Mouse (Mus musculus) MEL (cell line): Measurements from ENCODE around the gene Cabp2.

ENCODE experiments used
- CHD2 ChIP-seq: IDR thresholded peaks from 2 replicates; pipeline ENCODE4 v1.6.1; 2011; ENCODE audit warnings: low read length, improper control_type of control experiment
- CTCF ChIP-seq, 3 experiments: IDR thresholded peaks in 2 of 3; conservative IDR thresholded peaks in 1 of 3; 2 replicates each; pipeline ENCODE4 v1.5.1; 2011 to 2012; ENCODE audit warnings: low read length in 3 of 3, low read depth in 2 of 3, mild to moderate bottlenecking in 2 of 3, improper control_type of control experiment in 1 of 3, inconsistent platforms in 1 of 3, mixed read lengths in 1 of 3, moderate library complexity in 1 of 3; ENCODE audit not compliant: control insufficient read depth in 1 of 3, insufficient read depth in 1 of 3, poor library complexity in 1 of 3, severe bottlenecking in 1 of 3
- E2F4 ChIP-seq: IDR thresholded peaks from 2 replicates; pipeline ENCODE4 v1.6.1; 2011; ENCODE audit warnings: low read depth, low read length, improper control_type of control experiment, borderline replicate concordance
- GABPA ChIP-seq: IDR thresholded peaks from 2 replicates; pipeline ENCODE4 v1.6.1; 2012; ENCODE audit warnings: low read depth, mild to moderate bottlenecking, inconsistent platforms, low read length, improper control_type of control experiment, moderate library complexity
- GATA1 ChIP-seq: IDR thresholded peaks from 2 replicates; pipeline ENCODE4 v1.6.1; 2011; ENCODE audit warnings: low read depth, low read length, improper control_type of control experiment
- MEF2A ChIP-seq: IDR thresholded peaks from 2 replicates; pipeline ENCODE4 v1.6.1; 2014; ENCODE audit warnings: low read depth, mild to moderate bottlenecking, inconsistent platforms, low read length, improper control_type of control experiment; ENCODE audit not compliant: poor library complexity, insufficient replicate concordance, severe bottlenecking; ENCODE audit errors: extremely low read depth
- POLR2A ChIP-seq, 2 experiments: IDR thresholded peaks; 2 replicates each; pipeline ENCODE4 v1.6.1; 2011 to 2012; ENCODE audit warnings: low read length in 2 of 2, mild to moderate bottlenecking in 2 of 2, control low read depth in 1 of 2, improper control_type of control experiment in 1 of 2, low read depth in 1 of 2, moderate library complexity in 1 of 2; ENCODE audit not compliant: control insufficient read depth in 1 of 2, insufficient read depth in 1 of 2, poor library complexity in 1 of 2
- POLR2AphosphoS2 ChIP-seq: IDR thresholded peaks from 2 replicates; pipeline ENCODE4 v1.6.1; 2011; ENCODE audit warnings: low read length, improper control_type of control experiment
- RAD21 ChIP-seq: IDR thresholded peaks from 2 replicates; pipeline ENCODE4 v1.6.1; 2011; ENCODE audit warnings: mild to moderate bottlenecking, low read depth, low read length, improper control_type of control experiment
- TBP ChIP-seq: IDR thresholded peaks from 2 replicates; pipeline ENCODE4 v1.8.0; 2011; ENCODE audit warnings: low read depth, low read length, improper control_type of control experiment
- USF1 ChIP-seq: IDR thresholded peaks from 2 replicates; pipeline ENCODE4 v1.6.1; 2014; ENCODE audit warnings: low read depth, mild to moderate bottlenecking, inconsistent platforms, low read length, improper control_type of control experiment, moderate library complexity
- USF2 ChIP-seq, 2 experiments: IDR thresholded peaks; 2 replicates each; pipeline ENCODE4 v1.6.1; 2011 to 2012; ENCODE audit warnings: improper control_type of control experiment in 2 of 2, low read length in 2 of 2, borderline replicate concordance in 1 of 2, inconsistent platforms in 1 of 2, low read depth in 1 of 2, mild to moderate bottlenecking in 1 of 2; ENCODE audit not compliant: insufficient read depth in 1 of 2
- ZKSCAN1 ChIP-seq: IDR thresholded peaks from 2 replicates; pipeline ENCODE4 v1.6.1; 2012; ENCODE audit warnings: low read depth, mild to moderate bottlenecking, inconsistent platforms, low read length, improper control_type of control experiment, moderate library complexity
- ZMIZ1 ChIP-seq: IDR thresholded peaks from 2 replicates; pipeline ENCODE4 v1.6.1; 2012; ENCODE audit warnings: low read depth, mild to moderate bottlenecking, inconsistent platforms, low read length, improper control_type of control experiment, moderate library complexity

DNA sequence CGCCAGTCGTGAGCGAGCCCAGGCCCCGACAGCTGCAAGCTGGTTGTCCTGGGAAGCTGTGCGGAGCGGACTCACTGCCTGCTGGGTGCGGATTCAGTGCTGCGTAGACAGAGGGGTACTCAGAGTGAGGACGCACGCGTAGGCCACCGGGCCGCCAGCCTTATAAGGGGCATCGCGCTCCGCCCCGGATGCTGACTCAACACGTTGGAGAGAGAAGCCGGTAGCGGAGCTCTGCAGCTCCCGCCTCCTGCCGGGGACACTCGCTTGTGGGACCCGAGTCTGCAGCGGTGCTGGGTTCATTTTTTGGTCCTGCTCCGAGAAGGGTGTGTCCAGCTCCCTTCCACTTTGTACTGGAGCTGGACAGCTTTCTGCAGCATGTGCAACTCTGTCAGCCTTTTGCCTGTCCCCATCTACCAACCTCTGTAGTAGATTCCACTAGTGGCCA, 43.6 kb upstream of the Cabp2 start, which contains the start of gene Gstp1:
- TF ChIP-seq MEF2A (no peak), CTCF (IDR thresholded peaks at IDR 0.05 in 2 of 3, conservative IDR thresholded peaks at IDR 0.05 in 1 of 3; ENCODE audit: control insufficient read depth in 1 of 3, insufficient read depth in 1 of 3, low read depth in 2 of 3, low read length in 3 of 3, poor library complexity in 1 of 3, severe bottlenecking in 1 of 3) (peak in 1 of 3 experiments; percentile 5; a peak in 1 of 6 replicates), RAD21 (no peak), TBP (peak; percentile 97), CHD2 (no peak), GATA1 (no peak), ZMIZ1 (peak; percentile 97), POLR2AphosphoS2 (peak; percentile 95), GABPA (no peak), POLR2A (IDR thresholded peaks at IDR 0.05; ENCODE audit: control insufficient read depth in 1 of 2, insufficient read depth in 1 of 2, low read depth in 1 of 2, low read length in 2 of 2, poor library complexity in 1 of 2) (peak; percentile 93 to 98), E2F4 (no peak), ZKSCAN1 (no peak), USF2 (IDR thresholded peaks at IDR 0.05; ENCODE audit: borderline replicate concordance in 1 of 2, insufficient read depth in 1 of 2, low read depth in 1 of 2, low read length in 2 of 2) (no peak), USF1 (0 out of 2 replicates have a peak, but pooled peaks have one; percentile 10)
